Mouse (Mus musculus) v-Abl transformed pro-B cells (cell line): ENCODE data around the gene Cetn4.

Source experiments
- in situ Hi-C, 2 experiments: fragments of 400-800 bp; cut with MboI; formaldehyde crosslinking; loops; one replicate each; pipeline ENCODE4 v1.15.1; 2025; ENCODE audit not compliant: unreplicated experiment in 2 of 2

The Cetn4 gene

GRCm38 (mm10) chr3:37312370-37312941 lies at the start of gene Cetn4, which contains the start of gene Bbs12:
Cetn4 (minus strand) TSS chr3:37312708.
Bbs12 (plus strand) TSS chr3:37312554.
- in situ Hi-C loops, result loop anchor here (10.0 to 25.0 kb wide), 6 partner anchors 102 to 1175 kb away; partner anchors contain the start of genes Ankrd50 (in 1 of the 2) and Spata5 (in 1 of the 2)

- in situ Hi-C loops, result no loop called here
Observed at GRCm38 (mm10) chr3:37360729-37361128, 48.2 kb upstream of the Cetn4 start.

GRCm38 (mm10) chr3:37354737-37355136 lies 42.2 kb upstream of the Cetn4 start:
- in situ Hi-C loops, result no loop called here

GRCm38 (mm10) chr3:37353951-37354481 lies 41.5 kb upstream of the Cetn4 start:
- in situ Hi-C loops, result no loop called here

- in situ Hi-C loops, result no loop called here
Observed at GRCm38 (mm10) chr3:37350386-37350785, 37.9 kb upstream of the Cetn4 start.

GRCm38 (mm10) chr3:37349166-37349548 lies 36.6 kb upstream of the Cetn4 start:
- in situ Hi-C loops, result no loop called here

- in situ Hi-C loops, result no loop called here
Observed at GRCm38 (mm10) chr3:37348221-37349165, 36.0 kb upstream of the Cetn4 start, which contains the start of gene Fgf2. Fgf2 (plus strand) TSS chr3:37348346.

- in situ Hi-C loops, result no loop called here
Observed at GRCm38 (mm10) chr3:37347671-37348070, 35.2 kb upstream of the Cetn4 start.

- in situ Hi-C loops, result no loop called here
Observed at GRCm38 (mm10) chr3:37342811-37343210, 30.3 kb upstream of the Cetn4 start.

- in situ Hi-C loops, result no loop called here
Observed at GRCm38 (mm10) chr3:37341110-37341509, 28.6 kb upstream of the Cetn4 start.

- in situ Hi-C loops, result no loop called here
Observed at GRCm38 (mm10) chr3:37334053-37334452, 21.5 kb upstream of the Cetn4 start.

GRCm38 (mm10) chr3:37331999-37332449 lies 19.5 kb upstream of the Cetn4 start:
- in situ Hi-C loops, result no loop called here

- in situ Hi-C loops, result loop anchor here in 1 of 2 experiments (10.0 kb wide), 1 partner anchor 85 kb away; the partner anchor contains the start of gene Spata5
Observed at GRCm38 (mm10) chr3:37329963-37330362, 17.5 kb upstream of the Cetn4 start.

- in situ Hi-C loops, result loop anchor here in 1 of 2 experiments (10.0 kb wide), 1 partner anchor 86 kb away; the partner anchor contains the start of gene Spata5
Observed at GRCm38 (mm10) chr3:37328489-37328888, 16.0 kb upstream of the Cetn4 start.

- in situ Hi-C loops, result loop anchor here in 1 of 2 experiments (10.0 kb wide), 1 partner anchor 88 kb away; the partner anchor contains the start of gene Spata5
Observed at GRCm38 (mm10) chr3:37326627-37327026, 14.1 kb upstream of the Cetn4 start.

- in situ Hi-C loops, result loop anchor here in 1 of 2 experiments (10.0 kb wide), 1 partner anchor 89 kb away; the partner anchor contains the start of gene Spata5
Observed at GRCm38 (mm10) chr3:37325317-37326112, 13.0 kb upstream of the Cetn4 start.

GRCm38 (mm10) chr3:37324310-37324709 lies 11.8 kb upstream of the Cetn4 start:
- in situ Hi-C loops, result loop anchor here (10.0 to 25.0 kb wide), 5 partner anchors 90 to 1163 kb away; partner anchors contain the start of genes Ankrd50 (in 1 of the 2) and Spata5 (in 1 of the 2)

- in situ Hi-C loops, result loop anchor here (10.0 to 25.0 kb wide), 6 partner anchors 99 to 1171 kb away; partner anchors contain the start of genes Ankrd50 (in 1 of the 2) and Spata5 (in 1 of the 2)
Observed at GRCm38 (mm10) chr3:37316233-37316632, 3.7 kb upstream of the Cetn4 start.

GRCm38 (mm10) chr3:37313371-37313770 lies 863 bp upstream of the Cetn4 start:
- in situ Hi-C loops, result loop anchor here (10.0 to 25.0 kb wide), 6 partner anchors 101 to 1174 kb away; partner anchors contain the start of genes Ankrd50 (in 1 of the 2) and Spata5 (in 1 of the 2)
